Mouse (Mus musculus) myocyte (in vitro differentiated cells): ENCODE measurements around the gene Zfp52. TPM values are rescaled to one million over a fixed set of nuclear protein-coding genes. Genes with fewer than 3 reads are reported as not detected.

ENCODE experiments used
- H3K27me3 ChIP-seq: one replicate; pipeline ENCODE4 v1.6.1; 2011; ENCODE audit not compliant: control insufficient read depth, insufficient read depth, insufficient read length
- H3K36me3 ChIP-seq: one replicate; pipeline ENCODE4 v1.6.1; 2011; ENCODE audit not compliant: control insufficient read depth, insufficient read depth
- H3K4me2 ChIP-seq: one replicate; pipeline ENCODE4 v1.6.1; 2011; ENCODE audit warnings: low read depth, control low read depth
- H3K4me3 ChIP-seq: one replicate; pipeline ENCODE4 v1.5.1; 2011; ENCODE audit warnings: mild to moderate bottlenecking, control low read depth, moderate library complexity
- H3K79me2 ChIP-seq: one replicate; pipeline ENCODE4 v1.6.1; 2011; ENCODE audit not compliant: control insufficient read depth, insufficient read depth
- H3ac ChIP-seq: one replicate; pipeline ENCODE4 v1.6.1; 2011; ENCODE audit not compliant: control insufficient read depth, insufficient read length
- CEBPB ChIP-seq: IDR thresholded peaks from 2 replicates; pipeline ENCODE4 v1.6.1; 2011; ENCODE audit warnings: mild to moderate bottlenecking, moderate library complexity; ENCODE audit not compliant: poor library complexity, insufficient read depth, severe bottlenecking
- E2F4 ChIP-seq: IDR thresholded peaks from one replicate; pipeline ENCODE4 v1.6.1; 2011; ENCODE audit warnings: mild to moderate bottlenecking, control low read depth, moderate library complexity; ENCODE audit not compliant: insufficient read depth
- MAX ChIP-seq: IDR thresholded peaks from one replicate; pipeline ENCODE4 v1.6.1; 2011; ENCODE audit warnings: low read depth, mild to moderate bottlenecking, control low read depth
- MYOD1 ChIP-seq, 3 experiments: IDR thresholded peaks; one replicate each; pipeline ENCODE4 v1.6.1; 2011; ENCODE audit warnings: control low read depth in 2 of 3, low read depth in 2 of 3, mild to moderate bottlenecking in 2 of 3, moderate library complexity in 1 of 3; ENCODE audit not compliant: insufficient read length in 2 of 3, control insufficient read depth in 1 of 3
- MYOG ChIP-seq, 3 experiments: IDR thresholded peaks; one replicate each; pipeline ENCODE4 v1.6.1; 2011; ENCODE audit warnings: control low read depth in 2 of 3, low read depth in 2 of 3, mild to moderate bottlenecking in 2 of 3; ENCODE audit not compliant: insufficient read length in 2 of 3, control insufficient read depth in 1 of 3, insufficient read depth in 1 of 3
- POLR2A ChIP-seq: IDR thresholded peaks from one replicate; pipeline ENCODE4 v1.6.1; 2011; ENCODE audit warnings: low read depth, mild to moderate bottlenecking, control low read depth, moderate library complexity; ENCODE audit not compliant: insufficient read length
- POLR2AphosphoS2 ChIP-seq: IDR thresholded peaks from one replicate; pipeline ENCODE4 v1.6.1; 2011; ENCODE audit warnings: low read depth, control low read depth; ENCODE audit not compliant: insufficient read length
- REST ChIP-seq: IDR thresholded peaks from one replicate; pipeline ENCODE4 v1.6.1; 2011; ENCODE audit warnings: mild to moderate bottlenecking, control low read depth, moderate library complexity; ENCODE audit not compliant: insufficient read depth, insufficient read length
- SRF ChIP-seq: IDR thresholded peaks from one replicate; pipeline ENCODE4 v1.6.1; 2011; ENCODE audit warnings: low read depth; ENCODE audit not compliant: control insufficient read depth, insufficient read length
- TCF12 ChIP-seq: IDR thresholded peaks from one replicate; pipeline ENCODE4 v1.6.1; 2011; ENCODE audit warnings: mild to moderate bottlenecking, control low read depth; ENCODE audit not compliant: poor library complexity, insufficient read depth, severe bottlenecking
- TCF3 ChIP-seq: IDR thresholded peaks from one replicate; pipeline ENCODE4 v1.6.1; 2011; ENCODE audit warnings: low read depth, control low read depth; ENCODE audit not compliant: insufficient read length
- USF1 ChIP-seq: IDR thresholded peaks from one replicate; pipeline ENCODE4 v1.6.1; 2011; ENCODE audit warnings: low read depth, mild to moderate bottlenecking, control low read depth, moderate library complexity
- polyA plus RNA-seq: library from polyadenylated mRNA; unstranded; fragments of >200 nt; fragmentation: generic; extraction: Trizol; gene quantifications from one replicate; pipeline ENCODE4 v1.2.1, GENCODE M21; 2012; ENCODE audit warnings: missing spikeins

The Zfp52 gene
- polyA plus RNA-seq, 1 experiment = 1.9 TPM

- H3K4me3 ChIP-seq = peak overlapping the region; percentile 76
- H3K79me2 ChIP-seq = peaks cover 5% of the 10 kb centered on the region
- no peaks in the 10 kb centered on the region for H3K27me3 ChIP-seq
- no peak overlapping the region for H3ac ChIP-seq
- H3K4me2 ChIP-seq = peak overlapping the region; percentile 98
- no peak for TF ChIP-seq TCF12
- H3K36me3 ChIP-seq = no peaks in the 10 kb centered on the region
Observed at GRCm38 (mm10) chr17:21536676-21537075, 1.3 kb downstream of the Zfp52 start.

GRCm38 (mm10) chr17:21557831-21558230 is 22.5 kb downstream of the Zfp52 start:
- no peak overlapping the region for H3K4me2 ChIP-seq
- no peak overlapping the region for H3K4me3 ChIP-seq
- TF ChIP-seq TCF12 = no peak
- TF ChIP-seq REST = no peak
- TF ChIP-seq TCF3 = no peak
- no peak for TF ChIP-seq POLR2A
- TF ChIP-seq USF1 = no peak
- no peak for TF ChIP-seq POLR2AphosphoS2
- no peak for TF ChIP-seq MYOG (IDR thresholded peaks at IDR 0.05; ENCODE audit: control insufficient read depth in 1 of 3, insufficient read depth in 1 of 3, insufficient read length in 2 of 3, low read depth in 2 of 3)
- TF ChIP-seq E2F4 = no peak
- TF ChIP-seq MAX = no peak
- no peak for TF ChIP-seq MYOD1 (IDR thresholded peaks at IDR 0.05; ENCODE audit: control insufficient read depth in 1 of 3, insufficient read length in 2 of 3, low read depth in 2 of 3)
- no peak for TF ChIP-seq SRF
- TF ChIP-seq CEBPB = no peak
- H3K79me2 ChIP-seq = no peaks in the 10 kb centered on the region
- H3ac ChIP-seq = no peak overlapping the region
- H3K36me3 ChIP-seq = peaks cover 46% of the 10 kb centered on the region
- H3K27me3 ChIP-seq = no peaks in the 10 kb centered on the region

- H3K79me2 ChIP-seq = peaks cover 35% of the 10 kb centered on the region
- H3K4me3 ChIP-seq = peak overlapping the region; percentile 53
- H3K27me3 ChIP-seq = no peaks in the 10 kb centered on the region
- H3K36me3 ChIP-seq = peaks cover 17% of the 10 kb centered on the region
- H3K4me2 ChIP-seq = peak overlapping the region; percentile 100
- TF ChIP-seq POLR2A = no peak
- no peak for TF ChIP-seq SRF
- no peak for TF ChIP-seq POLR2AphosphoS2
- no peak for TF ChIP-seq REST
- no peak for TF ChIP-seq MYOG (IDR thresholded peaks at IDR 0.05; ENCODE audit: control insufficient read depth in 1 of 3, insufficient read depth in 1 of 3, insufficient read length in 2 of 3, low read depth in 2 of 3)
- no peak for TF ChIP-seq MYOD1 (IDR thresholded peaks at IDR 0.05; ENCODE audit: control insufficient read depth in 1 of 3, insufficient read length in 2 of 3, low read depth in 2 of 3)
- TF ChIP-seq MAX = no peak
- TF ChIP-seq USF1 = no peak
- TF ChIP-seq TCF12 = no peak
- TF ChIP-seq TCF3 = no peak
- no peak for TF ChIP-seq CEBPB
- no peak for TF ChIP-seq E2F4
- H3ac ChIP-seq = no peak overlapping the region
Observed at GRCm38 (mm10) chr17:21566220-21566619, 30.9 kb downstream of the Zfp52 start.

GRCm38 (mm10) chr17:21566728-21567349 is 31.5 kb downstream of the Zfp52 start, which contains the start of gene Zfp948:
Gene Zfp948, plus strand, starts transcription at chr17:21567008.
- no peak within 1 kb of the TSS for H3ac ChIP-seq
- H3K79me2 ChIP-seq = peaks cover 38% of the 10 kb centered on the region
- TF ChIP-seq POLR2AphosphoS2 (peak; percentile 92), USF1 (no peak), MYOD1 (IDR thresholded peaks at IDR 0.05; ENCODE audit: control insufficient read depth in 1 of 3, insufficient read length in 2 of 3, low read depth in 2 of 3) (peak in 2 of 3 experiments; percentile 77 to 80), CEBPB (no peak), SRF (no peak), TCF3 (no peak), POLR2A (peak; percentile 72), TCF12 (no peak), REST (no peak), MAX (no peak), MYOG (IDR thresholded peaks at IDR 0.05; ENCODE audit: control insufficient read depth in 1 of 3, insufficient read depth in 1 of 3, insufficient read length in 2 of 3, low read depth in 2 of 3) (peak in 2 of 3 experiments; percentile 66 to 71), E2F4 (peak; percentile 14)
- H3K4me2 ChIP-seq = peak within 1 kb of the TSS; percentile 100
- peak within 1 kb of the TSS; percentile 53 for H3K4me3 ChIP-seq
- peaks cover 14% of the 10 kb centered on the region for H3K36me3 ChIP-seq
- H3K27me3 ChIP-seq = no peaks in the 10 kb centered on the region

DNA sequence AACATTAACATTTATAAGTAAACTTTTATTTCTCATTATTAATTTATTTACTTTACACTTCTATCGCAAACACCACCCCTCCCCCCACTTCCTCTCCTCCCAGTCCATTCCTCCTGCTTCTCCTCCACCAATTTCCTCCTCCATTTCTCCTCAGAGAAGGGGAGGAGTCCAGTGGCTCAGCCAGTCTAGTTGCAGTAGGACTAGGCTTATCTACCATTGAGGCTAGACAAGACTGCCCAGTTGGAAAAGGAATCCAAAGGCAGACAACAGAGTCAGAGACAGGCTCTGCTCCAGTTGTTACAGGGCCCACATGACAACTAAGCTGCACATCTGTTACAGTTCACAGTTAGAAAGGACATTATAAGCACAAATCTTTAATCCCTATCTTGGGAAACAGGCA is 32.4 kb downstream of the Zfp52 start:
- Histone ChIP-seq H3K79me2 (peaks cover 46% of the 10 kb centered on the region), H3K4me2 (peak overlapping the region; percentile 100), H3K36me3 (peaks cover 13% of the 10 kb centered on the region), H3K27me3 (no peaks in the 10 kb centered on the region), H3ac (no peak overlapping the region), H3K4me3 (peak overlapping the region; percentile 53)
- TF ChIP-seq MAX (no peak), SRF (no peak), TCF12 (no peak), REST (no peak), CEBPB (no peak)
